Mouse (Mus musculus): ENCODE measurements around the gene Fgf3. TPM values are rescaled to one million over a fixed set of nuclear protein-coding genes. Genes with fewer than 3 reads are reported as not detected.
A peak's percentile ranks its signal among the peaks of the same experiment; 100 is the strongest.

Gene Fgf3
- polyA plus RNA-seq, 1 experiment: 0.43 TPM

- Histone ChIP-seq H3K27me3 (ENCODE audit: control insufficient read depth, insufficient read depth, low read length, poor library complexity, severe bottlenecking) (no peaks in the 10 kb centered on the region), H3K9ac (ENCODE audit: low read depth, poor library complexity, severe bottlenecking) (no peak overlapping the region), H3K36me3 (ENCODE audit: control insufficient read depth, insufficient read depth, low read length, poor library complexity, severe bottlenecking) (peaks cover 27% of the 10 kb centered on the region), H3K4me3 (ENCODE audit: low read depth, low read length) (no peak overlapping the region), H3K4me1 (ENCODE audit: control insufficient read depth, insufficient read depth, low read length) (peaks cover 13% of the 10 kb centered on the region), H3K27ac (ENCODE audit: insufficient read depth, low read length) (peak overlapping the region; percentile 94), H3K9me3 (replicated peaks; ENCODE audit: control insufficient read depth, insufficient read depth, low read length, poor library complexity, severe bottlenecking) (no peaks in the 10 kb centered on the region)
- TF ChIP-seq CTCF (IDR thresholded peaks at IDR 0.05; ENCODE audit: low read depth, low read length) (no peak), EP300 (IDR thresholded peaks at IDR 0.05; ENCODE audit: insufficient read depth, low read depth, low read length) (no peak), POLR2A (IDR thresholded peaks at IDR 0.05; ENCODE audit: insufficient read depth, low read length) (no peak)
Measured at GRCm38 (mm10) chr7:144867602-144868001, 29.7 kb downstream of the Fgf3 start.

GRCm38 (mm10) chr7:144872420-144872819 lies 34.5 kb downstream of the Fgf3 start:
- H3K9ac ChIP-seq (ENCODE audit: low read depth, poor library complexity, severe bottlenecking): no peak overlapping the region
- no peak overlapping the region; the same call in 1 of the 2 replicates for H3K27ac ChIP-seq (ENCODE audit: insufficient read depth, low read length)
- no peaks in the 10 kb centered on the region for H3K9me3 ChIP-seq (replicated peaks; ENCODE audit: control insufficient read depth, insufficient read depth, low read length, poor library complexity, severe bottlenecking)
- no peak for TF ChIP-seq EP300 (IDR thresholded peaks at IDR 0.05; ENCODE audit: insufficient read depth, low read depth, low read length)
- no peaks in the 10 kb centered on the region for H3K36me3 ChIP-seq (ENCODE audit: control insufficient read depth, insufficient read depth, low read length, poor library complexity, severe bottlenecking)
- H3K4me3 ChIP-seq (ENCODE audit: low read depth, low read length): no peak overlapping the region
- peaks cover 22% of the 10 kb centered on the region for H3K4me1 ChIP-seq (ENCODE audit: control insufficient read depth, insufficient read depth, low read length)
- no peaks in the 10 kb centered on the region for H3K27me3 ChIP-seq (ENCODE audit: control insufficient read depth, insufficient read depth, low read length, poor library complexity, severe bottlenecking)

GRCm38 (mm10) chr7:144873160-144873559 lies 35.3 kb downstream of the Fgf3 start:
- Histone ChIP-seq H3K27me3 (ENCODE audit: control insufficient read depth, insufficient read depth, low read length, poor library complexity, severe bottlenecking) (no peaks in the 10 kb centered on the region), H3K9me3 (replicated peaks; ENCODE audit: control insufficient read depth, insufficient read depth, low read length, poor library complexity, severe bottlenecking) (no peaks in the 10 kb centered on the region), H3K4me3 (ENCODE audit: low read depth, low read length) (no peak overlapping the region), H3K9ac (ENCODE audit: low read depth, poor library complexity, severe bottlenecking) (no peak overlapping the region), H3K36me3 (ENCODE audit: control insufficient read depth, insufficient read depth, low read length, poor library complexity, severe bottlenecking) (no peaks in the 10 kb centered on the region), H3K27ac (ENCODE audit: insufficient read depth, low read length) (no peak overlapping the region), H3K4me1 (ENCODE audit: control insufficient read depth, insufficient read depth, low read length) (peaks cover 21% of the 10 kb centered on the region)
- no peak for TF ChIP-seq POLR2A (IDR thresholded peaks at IDR 0.05; ENCODE audit: insufficient read depth, low read length)
- TF ChIP-seq CTCF (IDR thresholded peaks at IDR 0.05; ENCODE audit: low read depth, low read length): no peak
- no peak for TF ChIP-seq EP300 (IDR thresholded peaks at IDR 0.05; ENCODE audit: insufficient read depth, low read depth, low read length)

- Histone ChIP-seq H3K27ac (ENCODE audit: insufficient read depth, low read length) (no peak overlapping the region), H3K36me3 (ENCODE audit: control insufficient read depth, insufficient read depth, low read length, poor library complexity, severe bottlenecking) (no peaks in the 10 kb centered on the region), H3K9me3 (replicated peaks; ENCODE audit: control insufficient read depth, insufficient read depth, low read length, poor library complexity, severe bottlenecking) (no peaks in the 10 kb centered on the region), H3K27me3 (ENCODE audit: control insufficient read depth, insufficient read depth, low read length, poor library complexity, severe bottlenecking) (no peaks in the 10 kb centered on the region), H3K9ac (ENCODE audit: low read depth, poor library complexity, severe bottlenecking) (no peak overlapping the region), H3K4me1 (ENCODE audit: control insufficient read depth, insufficient read depth, low read length) (peaks cover 21% of the 10 kb centered on the region), H3K4me3 (ENCODE audit: low read depth, low read length) (no peak overlapping the region)
- TF ChIP-seq EP300 (IDR thresholded peaks at IDR 0.05; ENCODE audit: insufficient read depth, low read depth, low read length) (no peak), POLR2A (IDR thresholded peaks at IDR 0.05; ENCODE audit: insufficient read depth, low read length) (no peak), CTCF (IDR thresholded peaks at IDR 0.05; ENCODE audit: low read depth, low read length) (no peak)
Measured at GRCm38 (mm10) chr7:144874226-144874625, 36.3 kb downstream of the Fgf3 start.

GRCm38 (mm10) chr7:144878401-144878800 lies 40.5 kb downstream of the Fgf3 start:
- Histone ChIP-seq H3K4me3 (ENCODE audit: low read depth, low read length) (no peak overlapping the region), H3K36me3 (ENCODE audit: control insufficient read depth, insufficient read depth, low read length, poor library complexity, severe bottlenecking) (no peaks in the 10 kb centered on the region), H3K9ac (ENCODE audit: low read depth, poor library complexity, severe bottlenecking) (no peak overlapping the region), H3K9me3 (replicated peaks; ENCODE audit: control insufficient read depth, insufficient read depth, low read length, poor library complexity, severe bottlenecking) (no peaks in the 10 kb centered on the region), H3K27ac (ENCODE audit: insufficient read depth, low read length) (no peak overlapping the region), H3K27me3 (ENCODE audit: control insufficient read depth, insufficient read depth, low read length, poor library complexity, severe bottlenecking) (no peaks in the 10 kb centered on the region), H3K4me1 (ENCODE audit: control insufficient read depth, insufficient read depth, low read length) (peaks cover 8% of the 10 kb centered on the region)
- TF ChIP-seq POLR2A (IDR thresholded peaks at IDR 0.05; ENCODE audit: insufficient read depth, low read length) (no peak), EP300 (IDR thresholded peaks at IDR 0.05; ENCODE audit: insufficient read depth, low read depth, low read length) (no peak), CTCF (IDR thresholded peaks at IDR 0.05; ENCODE audit: low read depth, low read length) (no peak)

GRCm38 (mm10) chr7:144883106-144883505 lies 45.2 kb downstream of the Fgf3 start:
- TF ChIP-seq POLR2A (IDR thresholded peaks at IDR 0.05; ENCODE audit: insufficient read depth, low read length) (no peak), EP300 (IDR thresholded peaks at IDR 0.05; ENCODE audit: insufficient read depth, low read depth, low read length) (no peak), CTCF (IDR thresholded peaks at IDR 0.05; ENCODE audit: low read depth, low read length) (no peak)
- H3K36me3 ChIP-seq (ENCODE audit: control insufficient read depth, insufficient read depth, low read length, poor library complexity, severe bottlenecking): no peaks in the 10 kb centered on the region
- H3K4me3 ChIP-seq (ENCODE audit: low read depth, low read length): no peak overlapping the region
- H3K27ac ChIP-seq (ENCODE audit: insufficient read depth, low read length): no peak overlapping the region
- H3K9me3 ChIP-seq (replicated peaks; ENCODE audit: control insufficient read depth, insufficient read depth, low read length, poor library complexity, severe bottlenecking): no peaks in the 10 kb centered on the region
- no peak overlapping the region for H3K9ac ChIP-seq (ENCODE audit: low read depth, poor library complexity, severe bottlenecking)
- H3K4me1 ChIP-seq (ENCODE audit: control insufficient read depth, insufficient read depth, low read length): peaks cover 1% of the 10 kb centered on the region
- H3K27me3 ChIP-seq (ENCODE audit: control insufficient read depth, insufficient read depth, low read length, poor library complexity, severe bottlenecking): no peaks in the 10 kb centered on the region
